Mouse (Mus musculus): ENCODE measurements around the gene Tenm4. TPM values are rescaled to one million over a fixed set of nuclear protein-coding genes. Genes with fewer than 3 reads are reported as not detected.
A peak's percentile ranks its signal among the peaks of the same experiment; 100 is the strongest.

Tenm4 gene
- total and polyA plus RNA-seq, 2 experiments from 2014 or later: 1.4 to 5.9 TPM

DNA sequence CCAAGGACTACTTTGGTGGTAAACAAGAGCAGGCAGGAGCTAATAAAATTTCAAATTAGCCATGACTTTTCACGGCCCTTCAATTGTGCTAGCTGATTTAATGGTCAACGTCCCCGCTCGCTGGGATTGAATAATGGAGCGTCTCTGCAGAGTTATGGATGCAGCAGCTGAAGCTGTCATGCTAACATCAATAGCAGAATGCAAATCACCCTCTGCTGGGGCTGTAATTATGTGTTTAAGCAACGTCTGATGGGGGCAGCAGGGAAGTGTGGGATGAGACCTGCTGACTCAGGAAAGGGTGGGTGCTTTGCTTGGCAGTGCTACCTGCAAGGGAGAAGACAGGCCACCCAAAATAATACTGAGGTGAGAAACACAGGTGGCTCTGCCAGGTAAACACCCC is 649.3 kb downstream of the Tenm4 start:
- Histone ChIP-seq H3K27ac (ENCODE audit: low read depth) (no peak overlapping the region), H3K4me1 (ENCODE audit: control insufficient read depth, insufficient read depth) (no peaks in the 10 kb centered on the region), H3K36me3 (replicated peaks; ENCODE audit: control insufficient read depth, insufficient read depth, low read length) (no peaks in the 10 kb centered on the region), H3K27me3 (ENCODE audit: control insufficient read depth, insufficient read depth, low read length) (no peaks in the 10 kb centered on the region), H3K4me3 (ENCODE audit: low read depth, low read length) (no peak overlapping the region), H3K9ac (replicated peaks; ENCODE audit: low read depth, low read length) (no peak overlapping the region), H3K4me2 (ENCODE audit: low read depth, low read length) (no peak overlapping the region), H3K9me3 (replicated peaks; ENCODE audit: control insufficient read depth, low read length) (no peaks in the 10 kb centered on the region)
- 86% methylated on average over 6 of the region's 6 CpGs for WGBS
- TF ChIP-seq CTCF (IDR thresholded peaks at IDR 0.05; ENCODE audit: low read depth) (no peak), EP300 (IDR thresholded peaks at IDR 0.05; ENCODE audit: low read depth) (no peak)
- DNase-seq (ENCODE audit: low spot score) (no peak), ATAC-seq (ENCODE audit: insufficient read depth, low read depth) (no peak)

DNA sequence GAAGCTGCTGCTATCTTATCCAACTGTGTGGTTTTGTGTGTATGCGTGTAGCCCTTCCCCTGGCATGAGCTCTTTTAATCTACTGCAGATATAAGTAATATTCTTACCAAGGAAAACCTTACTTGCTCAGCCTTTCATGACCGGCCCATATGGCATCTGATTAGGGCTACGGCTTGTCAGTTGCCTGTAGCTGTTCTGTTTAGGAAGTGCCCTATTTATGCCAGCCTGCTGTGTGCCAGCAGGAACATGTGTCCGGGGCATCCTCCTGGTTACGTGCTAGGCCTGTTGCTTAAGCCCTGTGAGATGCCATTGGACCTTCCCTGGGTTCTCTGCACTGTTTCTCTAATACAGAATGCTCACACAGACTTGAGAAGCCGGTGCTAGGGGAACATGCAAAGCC is 655.1 kb downstream of the Tenm4 start:
- Histone ChIP-seq H3K9me3 (replicated peaks; ENCODE audit: control insufficient read depth, low read length) (peaks cover 5% of the 10 kb centered on the region; the same call in 1 of the 2 replicates), H3K9ac (replicated peaks; ENCODE audit: low read depth, low read length) (no peak overlapping the region), H3K4me3 (ENCODE audit: low read depth, low read length) (no peak overlapping the region), H3K27me3 (ENCODE audit: control insufficient read depth, insufficient read depth, low read length) (no peaks in the 10 kb centered on the region), H3K27ac (ENCODE audit: low read depth) (no peak overlapping the region), H3K36me3 (replicated peaks; ENCODE audit: control insufficient read depth, insufficient read depth, low read length) (no peaks in the 10 kb centered on the region), H3K4me2 (ENCODE audit: low read depth, low read length) (no peak overlapping the region), H3K4me1 (ENCODE audit: control insufficient read depth, insufficient read depth) (no peaks in the 10 kb centered on the region)
- 78% methylated on average over 6 of the region's 6 CpGs for WGBS
- TF ChIP-seq EP300 (IDR thresholded peaks at IDR 0.05; ENCODE audit: low read depth) (no peak), CTCF (IDR thresholded peaks at IDR 0.05; ENCODE audit: low read depth) (no peak)
- DNase-seq (ENCODE audit: low spot score) (no peak), ATAC-seq (ENCODE audit: insufficient read depth, low read depth) (no peak)

DNA sequence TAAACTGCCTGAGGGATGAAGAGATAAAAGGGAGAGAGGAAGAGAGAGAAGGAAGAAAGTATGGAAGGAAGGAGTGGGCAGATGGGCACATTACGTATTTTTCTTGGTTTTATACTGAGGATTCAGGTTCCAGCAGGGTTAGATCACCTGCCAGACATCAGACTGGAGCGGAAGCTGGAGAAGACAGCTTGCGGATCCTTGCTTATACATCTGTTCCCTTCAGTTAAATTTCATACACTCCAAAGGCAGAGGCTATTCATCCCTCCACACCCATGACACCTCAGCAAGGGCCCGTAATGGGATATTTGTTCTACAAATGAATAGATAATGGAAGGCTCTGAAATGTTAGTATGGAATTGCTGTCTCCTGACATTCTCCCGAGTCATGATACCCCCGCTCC is 655.6 kb downstream of the Tenm4 start:
- no peak overlapping the region for H3K27ac ChIP-seq (ENCODE audit: low read depth)
- TF ChIP-seq CTCF (IDR thresholded peaks at IDR 0.05; ENCODE audit: low read depth) (no peak), EP300 (IDR thresholded peaks at IDR 0.05; ENCODE audit: low read depth) (no peak)
- 84% methylated on average over 6 of the region's 6 CpGs for WGBS
- H3K4me2 ChIP-seq (ENCODE audit: low read depth, low read length): no peak overlapping the region
- no peaks in the 10 kb centered on the region for H3K27me3 ChIP-seq (ENCODE audit: control insufficient read depth, insufficient read depth, low read length)
- H3K9me3 ChIP-seq (replicated peaks; ENCODE audit: control insufficient read depth, low read length): peaks cover 5% of the 10 kb centered on the region; the same call in 1 of the 2 replicates
- no peak overlapping the region for H3K9ac ChIP-seq (replicated peaks; ENCODE audit: low read depth, low read length)
- H3K4me3 ChIP-seq (ENCODE audit: low read depth, low read length): no peak overlapping the region
- no peaks in the 10 kb centered on the region for H3K36me3 ChIP-seq (replicated peaks; ENCODE audit: control insufficient read depth, insufficient read depth, low read length)
- DNase-seq (ENCODE audit: low spot score): no peak
- no peak for ATAC-seq (ENCODE audit: insufficient read depth, low read depth)
- H3K4me1 ChIP-seq (ENCODE audit: control insufficient read depth, insufficient read depth): no peaks in the 10 kb centered on the region

DNA sequence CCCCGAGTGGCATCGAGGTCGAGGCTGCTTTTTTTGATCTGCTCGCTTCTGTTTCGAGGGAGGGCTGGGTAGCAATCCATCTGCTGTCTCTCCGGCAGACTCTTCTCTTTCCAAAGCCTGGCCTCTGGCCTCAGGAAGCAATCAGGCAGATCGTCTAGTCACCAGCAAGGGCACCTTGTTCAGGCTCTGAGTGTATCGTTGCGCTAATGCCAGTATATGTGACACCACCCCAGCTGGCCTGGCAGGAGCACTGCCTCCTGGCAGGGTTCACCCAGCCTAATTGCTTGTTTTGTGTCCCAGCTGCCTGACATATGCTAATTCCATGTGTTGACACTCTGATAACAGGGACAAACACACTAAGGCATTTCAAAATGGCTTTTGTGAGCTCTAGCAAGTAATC is 661.5 kb downstream of the Tenm4 start:
- DNase-seq (ENCODE audit: low spot score) (peak; percentile 69), ATAC-seq (ENCODE audit: insufficient read depth, low read depth) (peak; percentile 86)
- 27% methylated on average over 9 of the region's 9 CpGs for WGBS
- Histone ChIP-seq H3K27ac (ENCODE audit: low read depth) (peak overlapping the region; percentile 32; the same call in 1 of the 2 replicates), H3K27me3 (ENCODE audit: control insufficient read depth, insufficient read depth, low read length) (no peaks in the 10 kb centered on the region), H3K9ac (replicated peaks; ENCODE audit: low read depth, low read length) (no peak overlapping the region), H3K4me2 (ENCODE audit: low read depth, low read length) (peak overlapping the region; percentile 17; the same call in 1 of the 2 replicates), H3K36me3 (replicated peaks; ENCODE audit: control insufficient read depth, insufficient read depth, low read length) (no peaks in the 10 kb centered on the region), H3K4me3 (ENCODE audit: low read depth, low read length) (no peak overlapping the region), H3K4me1 (ENCODE audit: control insufficient read depth, insufficient read depth) (peaks cover 13% of the 10 kb centered on the region; the same call in 1 of the 2 replicates), H3K9me3 (replicated peaks; ENCODE audit: control insufficient read depth, low read length) (peaks cover 5% of the 10 kb centered on the region; the same call in 1 of the 2 replicates)
- no peak for TF ChIP-seq EP300 (IDR thresholded peaks at IDR 0.05; ENCODE audit: low read depth)
- no peak for TF ChIP-seq CTCF (IDR thresholded peaks at IDR 0.05; ENCODE audit: low read depth)

DNA sequence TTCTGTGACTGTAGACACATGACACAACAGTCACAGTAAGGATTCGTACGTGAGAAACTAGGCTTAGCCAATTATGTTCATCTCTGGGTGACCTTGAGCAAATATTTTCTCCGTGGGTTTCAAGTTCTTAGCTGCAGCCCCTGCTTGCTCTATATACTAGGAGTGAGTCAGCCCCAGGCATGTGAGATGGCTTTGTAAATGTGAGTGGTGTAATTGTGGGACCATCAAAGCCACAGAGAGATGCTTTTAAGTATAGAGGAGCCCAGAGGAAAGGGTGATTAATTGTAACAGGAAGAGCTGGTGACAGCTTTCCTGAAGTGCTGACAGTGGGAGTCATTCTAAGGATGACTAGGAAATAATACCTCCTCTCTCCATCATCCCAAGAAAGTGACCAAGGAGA is 662.0 kb downstream of the Tenm4 start:
- no peak overlapping the region for H3K4me3 ChIP-seq (ENCODE audit: low read depth, low read length)
- H3K27ac ChIP-seq (ENCODE audit: low read depth): peak overlapping the region; percentile 32; the same call in 1 of the 2 replicates
- peak; percentile 43 for ATAC-seq (ENCODE audit: insufficient read depth, low read depth)
- H3K27me3 ChIP-seq (ENCODE audit: control insufficient read depth, insufficient read depth, low read length): no peaks in the 10 kb centered on the region
- WGBS: 17% methylated on average over 3 of the region's 3 CpGs
- peaks cover 3% of the 10 kb centered on the region; the same call in 1 of the 2 replicates for H3K9me3 ChIP-seq (replicated peaks; ENCODE audit: control insufficient read depth, low read length)
- TF ChIP-seq CTCF (IDR thresholded peaks at IDR 0.05; ENCODE audit: low read depth) (no peak), EP300 (IDR thresholded peaks at IDR 0.05; ENCODE audit: low read depth) (no peak)
- no peak overlapping the region for H3K9ac ChIP-seq (replicated peaks; ENCODE audit: low read depth, low read length)
- DNase-seq (ENCODE audit: low spot score): no peak
- H3K4me1 ChIP-seq (ENCODE audit: control insufficient read depth, insufficient read depth): peaks cover 13% of the 10 kb centered on the region; the same call in 1 of the 2 replicates
- no peaks in the 10 kb centered on the region for H3K36me3 ChIP-seq (replicated peaks; ENCODE audit: control insufficient read depth, insufficient read depth, low read length)
- no peak overlapping the region for H3K4me2 ChIP-seq (ENCODE audit: low read depth, low read length)

DNA sequence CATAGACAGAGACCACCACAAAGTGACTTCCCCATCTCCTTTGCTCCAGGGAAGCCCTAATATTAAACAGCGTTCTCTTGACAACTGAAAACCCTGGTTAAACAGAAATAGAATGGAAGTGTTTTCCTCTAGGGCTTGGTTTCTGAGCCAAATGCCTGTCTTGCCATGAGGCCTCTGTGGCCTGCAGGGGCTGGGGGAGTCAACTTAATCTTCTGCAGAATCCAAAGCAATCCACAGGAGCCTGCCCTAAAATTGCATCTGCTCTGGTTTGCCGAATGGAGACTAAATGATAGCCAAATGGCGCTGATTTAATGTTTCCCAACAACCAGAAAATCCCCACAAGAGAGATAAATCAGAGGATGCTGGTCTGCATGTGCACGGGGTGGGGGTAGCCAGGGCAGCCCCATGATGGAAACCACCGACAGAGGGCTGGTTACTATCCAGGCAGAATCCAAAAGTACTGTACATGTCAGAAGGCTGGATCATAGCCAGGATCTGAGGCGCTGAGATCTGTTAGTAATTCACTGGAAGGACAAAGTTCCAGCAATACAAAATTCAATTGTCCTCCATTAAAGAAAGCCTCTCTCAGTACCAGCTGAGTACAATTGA is 663.7 kb downstream of the Tenm4 start:
- 0 out of 2 replicates have a peak, but pooled peaks have one; percentile 42 for ATAC-seq (ENCODE audit: insufficient read depth, low read depth)
- 36% methylated on average over 6 of the region's 6 CpGs for WGBS
- peaks cover 13% of the 10 kb centered on the region; the same call in 1 of the 2 replicates for H3K4me1 ChIP-seq (ENCODE audit: control insufficient read depth, insufficient read depth)
- no peak overlapping the region for H3K27ac ChIP-seq (ENCODE audit: low read depth)
- H3K9me3 ChIP-seq (replicated peaks; ENCODE audit: control insufficient read depth, low read length): no peaks in the 10 kb centered on the region
- H3K4me3 ChIP-seq (ENCODE audit: low read depth, low read length): no peak overlapping the region
- H3K36me3 ChIP-seq (replicated peaks; ENCODE audit: control insufficient read depth, insufficient read depth, low read length): no peaks in the 10 kb centered on the region
- H3K9ac ChIP-seq (replicated peaks; ENCODE audit: low read depth, low read length): no peak overlapping the region
- H3K27me3 ChIP-seq (ENCODE audit: control insufficient read depth, insufficient read depth, low read length): no peaks in the 10 kb centered on the region
- H3K4me2 ChIP-seq (ENCODE audit: low read depth, low read length): no peak overlapping the region
- TF ChIP-seq CTCF (IDR thresholded peaks at IDR 0.05; ENCODE audit: low read depth) (no peak), EP300 (IDR thresholded peaks at IDR 0.05; ENCODE audit: low read depth) (no peak)
- no peak for DNase-seq (ENCODE audit: low spot score)

Measured in heart, postnatal 0 days (tissue).